10 mouse cellular contexts compared by ENCODE assay signal in the genomic region with DNA sequence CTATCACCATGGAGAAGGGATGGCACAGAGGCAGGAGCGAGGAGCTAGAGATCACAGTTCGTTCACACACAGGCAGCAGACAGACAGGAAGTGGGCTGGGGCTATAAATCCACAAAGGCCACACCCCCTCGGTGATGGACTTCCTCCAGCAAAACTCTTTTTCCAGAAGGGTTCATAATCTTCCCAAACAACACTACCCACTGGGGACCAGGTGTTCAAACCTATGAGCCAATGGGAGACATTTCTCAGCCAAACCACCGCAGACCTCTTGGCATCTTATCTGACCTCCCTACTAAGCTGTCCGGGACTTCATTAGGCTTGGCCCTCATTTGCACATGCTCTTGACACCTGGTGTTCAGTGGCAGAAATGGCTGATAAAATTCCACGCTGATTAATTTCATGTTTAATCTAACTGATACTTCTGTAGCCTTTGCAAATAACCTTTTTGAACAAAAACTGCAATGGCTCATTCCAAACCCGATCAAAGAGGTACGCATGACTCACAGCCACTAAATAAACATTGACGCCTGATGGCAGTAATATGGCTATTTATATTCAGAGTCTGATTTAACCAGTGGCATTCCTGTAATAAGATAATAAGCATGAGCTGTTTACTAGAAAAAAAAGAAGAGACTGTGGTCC.
DNase-seq lines count a peak whose midpoint lies in the region; ATAC-seq and TF ChIP-seq lines count a peak whose summit lies in the region.
"Had no signal": no experiment of that assay in that cellular context is flagged by ENCODE, and none has a peak within 500 bp of the region (broad histone marks: within the 10 kb centered on the region; RNA-seq: fewer than 3 reads in every experiment).

No protein-coding gene starts in this region.

- no peak for TF ChIP-seq POLR2A in kidney, adult 2 months (IDR thresholded peaks at IDR 0.05; ENCODE audit: low read depth, low read length)

- 30% methylated on average over 9 of the region's 9 CpGs for WGBS in midbrain, embryonic 15.5 days
- 60% methylated on average over 9 of the region's 9 CpGs for WGBS in kidney, adult 2 months

- no peaks in the 10 kb centered on the region for H3K27me3 ChIP-seq in midbrain, embryonic 15.5 days (replicated peaks)
- H3K27me3 ChIP-seq in kidney, adult 2 months (replicated peaks; ENCODE audit: control insufficient read depth, insufficient read depth, low read length) = no peaks in the 10 kb centered on the region
- H3K27me3 ChIP-seq: embryonic facial prominence, embryonic 12.5 days had no signal

- no peaks in the 10 kb centered on the region for H3K36me3 ChIP-seq in midbrain, embryonic 15.5 days (replicated peaks)
- H3K36me3 ChIP-seq in kidney, adult 2 months (ENCODE audit: control insufficient read depth, insufficient read depth, low read length) = no peaks in the 10 kb centered on the region
- H3K36me3 ChIP-seq: embryonic facial prominence, embryonic 12.5 days; G1E had no signal

- H3K4me2 ChIP-seq in midbrain, embryonic 15.5 days = no peak overlapping the region
- H3K4me2 ChIP-seq: embryonic facial prominence, embryonic 12.5 days had no signal

- no peak for TF ChIP-seq CTCF in layer of hippocampus, adult 2 months (conservative IDR thresholded peaks at IDR 0.05)
- TF ChIP-seq CTCF in kidney, adult 2 months (conservative IDR thresholded peaks at IDR 0.05; ENCODE audit: insufficient read depth, insufficient read length, low read depth, low read length) = no peak

- H3K4me1 ChIP-seq in midbrain, embryonic 15.5 days = peaks cover 17% of the 10 kb centered on the region
- H3K4me1 ChIP-seq in kidney, adult 2 months (ENCODE audit: control insufficient read depth, insufficient read depth, low read length) = no peaks in the 10 kb centered on the region
- H3K4me1 ChIP-seq: embryonic facial prominence, embryonic 12.5 days had no signal

- no peak overlapping the region for H3K9ac ChIP-seq in midbrain, embryonic 15.5 days
- H3K9ac ChIP-seq: embryonic facial prominence, embryonic 12.5 days had no signal

- ATAC-seq in midbrain, embryonic 15.5 days (replicated peaks) = peak; percentile 50; the same call in 1 of the 2 replicates

- H3K27ac ChIP-seq in layer of hippocampus, adult 2 months = peak overlapping the region; percentile 71
- peak overlapping the region; percentile 32; the same call in 1 of the 2 replicates for H3K27ac ChIP-seq in midbrain, embryonic 15.5 days
- H3K27ac ChIP-seq in kidney, adult 2 months (ENCODE audit: insufficient read depth, low read depth, low read length) = no peak overlapping the region
- H3K27ac ChIP-seq: embryonic facial prominence, embryonic 12.5 days had no signal

- DNase-seq in layer of hippocampus, adult 2 months (ENCODE audit: low spot score in 2 of 2) = peak in 1 of 2 experiments; percentile 1
- no peak for DNase-seq in layer of hippocampus, postnatal 25 days (ENCODE audit: extremely low spot score in 1 of 2, low spot score in 1 of 2)
- peak; percentile 24 for DNase-seq in brain, adult 2 months (ENCODE audit: low read depth, low spot score)
- peak; percentile 43 for DNase-seq in heart, postnatal 4 days
- no peak for DNase-seq in adrenal gland, postnatal 36 days
- DNase-seq in kidney, adult 2 months = no peak
- DNase-seq in frontal cortex, postnatal 14 days (ENCODE audit: low spot score in 2 of 2) = no peak

- H3K4me3 ChIP-seq in layer of hippocampus, adult 2 months = no peak overlapping the region; the same call in 1 of the 2 replicates
- no peak overlapping the region for H3K4me3 ChIP-seq in midbrain, embryonic 15.5 days
- no peak overlapping the region for H3K4me3 ChIP-seq in kidney, adult 2 months (ENCODE audit: insufficient read depth, low read depth, low read length)
- H3K4me3 ChIP-seq: embryonic facial prominence, embryonic 12.5 days had no signal

- H3K9me3 ChIP-seq in midbrain, embryonic 15.5 days = no peaks in the 10 kb centered on the region
- H3K9me3 ChIP-seq: embryonic facial prominence, embryonic 12.5 days had no signal

Comparison
In these comparisons a context has a peak if more than half of its experiments do, and no peak if none do; other contexts are left out.
1. DNase-seq: peak in brain, adult 2 months (single experiment) and heart, postnatal 4 days (single experiment); none in layer of hippocampus, postnatal 25 days (0 of 2), adrenal gland, postnatal 36 days (0 of 2), kidney, adult 2 months (single experiment) and frontal cortex, postnatal 14 days (0 of 2).